Mouse (Mus musculus): Measurements from ENCODE around the gene Ctso.
A peak's percentile ranks its signal among the peaks of the same experiment; 100 is the strongest.

Ctso gene

GRCm38 (mm10) chr3:81932141-81933101 lies at the start of gene Ctso:
Gene Ctso (plus strand): TSS chr3:81932601.
- peak; percentile 81 to 92 for DNase-seq

- no peak for DNase-seq
These were observed 48.5 kb upstream of the Ctso start for GRCm38 (mm10) chr3:81883916-81884315.

GRCm38 (mm10) chr3:81885566-81885965 lies 46.8 kb upstream of the Ctso start:
- DNase-seq, result no peak

- DNase-seq, result no peak
These were observed 43.3 kb upstream of the Ctso start for GRCm38 (mm10) chr3:81889137-81889536.

- no peak for DNase-seq
These were observed 21.9 kb upstream of the Ctso start for GRCm38 (mm10) chr3:81910286-81911036.

- DNase-seq, result no peak
These were observed 16.2 kb upstream of the Ctso start for GRCm38 (mm10) chr3:81916030-81916686.

GRCm38 (mm10) chr3:81917354-81917935 lies 15.0 kb upstream of the Ctso start:
- DNase-seq, result no peak

- no peak for DNase-seq
These were observed 14.2 kb upstream of the Ctso start for GRCm38 (mm10) chr3:81918215-81918614.

GRCm38 (mm10) chr3:81919681-81920080 lies 12.7 kb upstream of the Ctso start:
- no peak for DNase-seq

- DNase-seq, result no peak
These were observed 9.5 kb upstream of the Ctso start for GRCm38 (mm10) chr3:81922910-81923309.

GRCm38 (mm10) chr3:81924931-81925330 lies 7.5 kb upstream of the Ctso start:
- peak; percentile 23 to 51 for DNase-seq

GRCm38 (mm10) chr3:81925856-81926255 lies 6.5 kb upstream of the Ctso start:
- DNase-seq, result no peak

- DNase-seq, result no peak
These were observed 5.6 kb upstream of the Ctso start for GRCm38 (mm10) chr3:81926764-81927325.

- no peak for DNase-seq
These were observed 3.3 kb upstream of the Ctso start for GRCm38 (mm10) chr3:81929073-81929472.

GRCm38 (mm10) chr3:81931695-81932094 lies 706 bp upstream of the Ctso start:
- no peak for DNase-seq

- DNase-seq, result no peak
These were observed 947 bp downstream of the Ctso start for GRCm38 (mm10) chr3:81933348-81933747.

GRCm38 (mm10) chr3:81938924-81939323 lies 6.5 kb downstream of the Ctso start:
- no peak for DNase-seq

GRCm38 (mm10) chr3:81942341-81942740 lies 9.9 kb downstream of the Ctso start:
- DNase-seq, result no peak

- DNase-seq, result no peak
These were observed 10.7 kb downstream of the Ctso start for GRCm38 (mm10) chr3:81943097-81943496.

- DNase-seq, result no peak
These were observed 12.5 kb downstream of the Ctso start for GRCm38 (mm10) chr3:81944851-81945393.

- no peak for DNase-seq
These were observed 16.6 kb downstream of the Ctso start for GRCm38 (mm10) chr3:81949048-81949447.

- no peak for DNase-seq
These were observed 19.4 kb downstream of the Ctso start for GRCm38 (mm10) chr3:81951785-81952184.
